Mouse (Mus musculus) heart, adult 9 months (tissue): ENCODE measurements around the gene Wnt3.
"Not testable (repeated sequence)": the region's sequence is repeated elsewhere in the genome, so short reads cannot be mapped to it uniquely, and the experiment has no call there.

Experiments used
- DNase-seq, 2 experiments: peaks; one replicate each; pipeline ENCODE4 v3.0.0; 2022; ENCODE audit warnings: low spot score in 2 of 2

The Wnt3 gene

GRCm38 (mm10) chr11:103773387-103774227 is at the start of gene Wnt3:
Wnt3 (plus strand) TSS chr11:103774150.
- DNase-seq: no peak

- DNase-seq: no peak
These were observed 49.6 kb upstream of the Wnt3 start for GRCm38 (mm10) chr11:103724331-103724771.

- DNase-seq: peak in 1 of 2 experiments; percentile 8
These were observed 44.5 kb upstream of the Wnt3 start for GRCm38 (mm10) chr11:103729282-103729985.

GRCm38 (mm10) chr11:103731594-103731993 is 42.4 kb upstream of the Wnt3 start:
- DNase-seq: no peak

DNA sequence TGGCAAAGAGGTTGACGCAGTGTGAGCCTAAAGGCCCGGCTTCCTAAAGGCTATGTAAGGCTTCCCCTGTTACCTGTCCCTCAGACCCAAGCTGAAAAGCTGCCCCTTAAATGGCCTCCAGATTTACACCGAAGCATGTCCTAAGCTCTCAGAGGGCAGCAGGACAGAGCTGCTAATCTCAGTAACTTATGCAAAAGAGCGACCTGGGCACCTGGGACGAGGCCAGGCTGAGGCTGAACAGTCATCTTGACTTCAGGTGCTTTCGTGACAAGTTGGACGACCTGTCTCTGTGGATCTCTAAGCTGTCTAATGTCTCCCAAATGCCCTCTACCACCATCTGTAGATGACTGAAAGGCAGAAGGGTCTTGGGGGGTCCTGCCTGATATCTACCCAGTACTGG is 41.6 kb upstream of the Wnt3 start:
- no peak for DNase-seq

- no peak for DNase-seq
These were observed 40.9 kb upstream of the Wnt3 start for GRCm38 (mm10) chr11:103733069-103733468.

GRCm38 (mm10) chr11:103733961-103734360 is 40.0 kb upstream of the Wnt3 start:
- DNase-seq: no peak

- DNase-seq: no peak
These were observed 39.4 kb upstream of the Wnt3 start for GRCm38 (mm10) chr11:103734411-103735045.

- no peak for DNase-seq
These were observed 38.7 kb upstream of the Wnt3 start for GRCm38 (mm10) chr11:103735046-103735781.

- DNase-seq: no peak
These were observed 24.5 kb upstream of the Wnt3 start, which contains the start of gene Wnt9b for GRCm38 (mm10) chr11:103749306-103750089. Wnt9b (minus strand) TSS chr11:103749821.

- DNase-seq: no peak
These were observed 23.3 kb upstream of the Wnt3 start for GRCm38 (mm10) chr11:103750612-103751011.

GRCm38 (mm10) chr11:103758054-103758453 is 15.9 kb upstream of the Wnt3 start:
- no peak for DNase-seq

GRCm38 (mm10) chr11:103758706-103759105 is 15.2 kb upstream of the Wnt3 start:
- peak; percentile 15 to 32 for DNase-seq

DNA sequence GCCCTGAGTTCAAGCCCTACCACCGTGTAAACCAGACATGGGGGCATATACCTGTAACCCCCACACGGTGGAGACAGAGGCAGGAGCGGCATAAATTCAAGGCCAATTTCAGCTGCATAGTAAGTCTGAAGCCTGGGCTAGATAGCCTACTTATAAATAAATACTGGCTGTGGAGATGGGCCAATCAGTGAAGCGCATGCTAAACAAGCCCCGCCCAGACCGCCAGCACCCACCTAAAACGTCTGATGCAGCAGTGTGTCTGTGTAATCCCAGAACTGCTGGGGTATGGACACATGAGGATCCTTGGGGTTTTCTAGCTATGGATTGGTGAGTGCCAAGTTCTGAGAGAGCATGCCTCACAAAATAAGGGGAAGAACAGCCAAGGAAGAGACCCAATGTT is 13.8 kb upstream of the Wnt3 start:
- no peak for DNase-seq

DNA sequence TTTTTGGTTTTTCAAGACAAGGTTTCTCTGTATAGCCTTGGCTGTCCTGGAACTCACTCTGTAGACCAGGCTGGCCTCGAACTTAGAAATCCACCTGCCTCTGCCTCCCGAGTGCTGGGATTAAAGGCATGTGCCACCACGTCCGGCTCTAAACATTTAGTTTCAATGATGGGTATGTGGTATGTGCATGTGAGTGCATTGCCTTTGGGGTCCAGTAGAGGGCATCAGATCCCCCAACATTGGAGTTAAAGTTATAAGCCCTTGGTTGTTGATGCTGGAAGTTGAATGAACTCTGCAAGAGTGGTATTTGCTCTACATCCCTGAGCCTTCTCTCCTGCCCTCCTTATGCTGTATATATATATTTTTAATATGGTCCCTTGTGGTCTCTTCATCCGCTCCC is 13.1 kb upstream of the Wnt3 start:
- not testable (repeated sequence) for DNase-seq

GRCm38 (mm10) chr11:103763410-103764163 is 10.4 kb upstream of the Wnt3 start:
- peak; percentile 24 to 26 for DNase-seq

GRCm38 (mm10) chr11:103764601-103765000 is 9.3 kb upstream of the Wnt3 start:
- DNase-seq: no peak

DNA sequence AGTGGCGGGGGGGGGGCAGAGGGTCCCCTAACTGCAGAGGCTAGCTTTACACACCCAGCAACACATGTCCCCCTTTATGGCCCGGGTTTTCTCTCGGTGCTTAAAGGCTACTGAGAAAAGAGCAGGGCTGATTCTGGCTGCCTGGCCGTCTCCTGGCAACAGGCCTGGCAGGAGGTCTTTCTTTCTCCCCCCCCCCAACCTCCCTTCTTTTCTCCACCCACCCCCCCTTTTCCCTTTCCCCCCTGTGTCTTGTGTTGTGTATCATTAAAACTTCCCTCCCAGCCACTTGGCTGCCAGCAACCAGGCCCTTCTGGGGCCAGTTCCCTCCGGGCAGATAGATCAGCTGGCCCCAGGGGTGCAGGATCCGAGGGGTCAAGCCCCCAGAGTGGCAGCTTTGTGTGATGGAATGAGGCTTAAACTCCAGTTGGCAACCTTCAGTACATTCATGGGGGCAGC is 8.4 kb upstream of the Wnt3 start:
- no peak for DNase-seq

DNA sequence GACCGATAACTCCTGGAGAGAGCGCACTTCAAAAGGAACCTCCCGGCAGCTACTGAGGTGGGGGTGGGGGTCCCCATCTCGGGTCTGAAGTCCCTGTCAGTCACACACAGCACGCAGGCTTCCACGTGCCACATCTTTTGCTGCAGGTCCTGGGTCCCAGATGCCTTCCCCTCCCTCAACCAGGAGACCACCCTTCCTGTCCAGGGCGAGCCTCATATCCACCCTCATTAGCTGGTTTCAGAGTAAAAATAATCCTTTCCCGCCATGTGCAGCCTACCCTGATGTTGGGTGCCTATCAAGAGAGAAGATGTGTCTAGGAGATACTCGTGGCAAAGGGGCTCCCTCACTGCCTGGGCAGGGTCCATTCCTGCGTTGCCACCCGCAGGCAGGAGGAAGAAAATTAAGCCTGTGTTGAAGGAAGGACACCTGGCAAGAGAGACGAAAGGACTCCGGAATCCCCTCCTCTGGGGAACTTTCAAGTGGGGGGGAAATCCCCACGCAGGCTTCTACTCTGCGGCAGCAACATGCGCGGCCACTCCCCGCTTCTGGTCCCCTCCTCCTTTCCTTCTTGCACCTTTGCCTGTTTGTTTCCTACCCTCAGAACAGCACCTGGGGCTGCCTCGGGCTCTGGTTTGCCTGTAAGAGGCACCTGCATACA is 2.7 kb upstream of the Wnt3 start:
- no peak for DNase-seq
